Mouse (Mus musculus) liver, embryonic 16.5 days (tissue): ENCODE measurements at regions not wholly inside any gene's neighbourhood (a gene's known extent, or its start where the extent isn't known, plus 50 kb on each side); places are given as distances from the start of the nearest gene placed in this dataset.

ENCODE experiments used
- ATAC-seq: fragments of 200-750 bp; cut with Nextera tagmentation; 2 replicates; pipeline ENCODE4 v1.8.0; 2017; ENCODE audit warnings: low read depth, mild to moderate bottlenecking, moderate number of reproducible peaks, moderate library complexity
- H3K27ac ChIP-seq: fragments of 300-500 bp; sonication (generic); 2 replicates; pipeline ENCODE4 v1.5.1; 2014; ENCODE audit warnings: mild to moderate bottlenecking, low read length
- H3K27me3 ChIP-seq: fragments of 300-500 bp; sonication (generic); 2 replicates; pipeline ENCODE4 v1.6.1; 2014; ENCODE audit warnings: low read depth, low read length, mixed read lengths; ENCODE audit not compliant: control insufficient read depth, insufficient read depth
- H3K36me3 ChIP-seq: fragments of 300-500 bp; sonication (generic); 2 replicates; pipeline ENCODE4 v1.6.1; 2014; ENCODE audit warnings: mild to moderate bottlenecking; ENCODE audit not compliant: control insufficient read depth, insufficient read depth
- H3K4me1 ChIP-seq: fragments of 300-500 bp; sonication (generic); 2 replicates; pipeline ENCODE4 v1.6.1; 2014; ENCODE audit warnings: low read depth, low read length, mixed read lengths; ENCODE audit not compliant: control insufficient read depth
- H3K4me2 ChIP-seq: fragments of 300-500 bp; sonication (generic); 2 replicates; pipeline ENCODE4 v1.6.1; 2014; ENCODE audit warnings: low read depth, low read length, mixed read lengths
- H3K4me3 ChIP-seq: fragments of 300-500 bp; sonication (generic); 2 replicates; pipeline ENCODE4 v1.5.1; 2014; ENCODE audit warnings: low read depth, mild to moderate bottlenecking, low read length
- H3K9ac ChIP-seq: fragments of 300-500 bp; sonication (generic); 2 replicates; pipeline ENCODE4 v1.6.1; 2014; ENCODE audit warnings: low read depth, low read length
- H3K9me3 ChIP-seq: fragments of 300-500 bp; sonication (generic); replicated peaks from 2 replicates; pipeline ENCODE4 v1.6.1; 2016; ENCODE audit warnings: low read length; ENCODE audit not compliant: control insufficient read depth
- WGBS: fragments of 180-500 bp; shearing (Covaris S2); extraction: QIAGEN DNeasy Blood & Tissue Kit; methylation state at CpG from one replicate; pipeline ENCODE4 v1.1.7; 2014; ENCODE audit not compliant: insufficient replicate concordance; 5-methylcytosine and 5-hydroxymethylcytosine counted together

DNA sequence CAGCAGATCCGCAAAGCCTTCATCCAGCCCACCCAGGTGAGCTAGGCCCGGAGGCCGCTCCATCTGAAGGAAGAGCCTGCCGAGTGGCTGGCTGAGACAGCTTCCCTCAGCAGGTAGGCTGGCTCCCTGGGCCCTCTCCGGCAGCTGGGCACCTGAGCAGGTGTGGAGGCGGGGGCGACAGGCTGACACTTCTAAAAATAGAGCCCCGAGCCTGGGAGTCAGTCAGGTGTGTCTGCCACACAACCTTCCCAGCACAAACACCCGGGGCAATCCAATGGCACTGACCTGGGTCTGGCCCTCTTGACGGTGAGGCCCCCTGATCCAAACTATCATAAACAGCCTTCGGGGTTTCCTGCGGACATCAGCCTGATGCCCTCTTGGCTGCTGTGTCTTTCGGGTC, 58.5 kb downstream of the Zfp36l2 start:
- Histone ChIP-seq H3K27ac (0 out of 2 replicates have a peak overlapping the region, but pooled peaks have one; percentile 29), H3K9me3 (no peaks in the 10 kb centered on the region), H3K4me1 (peaks cover 11% of the 10 kb centered on the region), H3K4me3 (no peak overlapping the region), H3K4me2 (no peak overlapping the region), H3K27me3 (no peaks in the 10 kb centered on the region), H3K9ac (no peak overlapping the region), H3K36me3 (no peaks in the 10 kb centered on the region)
- no peak for ATAC-seq
- WGBS, result 75% methylated on average over 13 of the region's 13 CpGs

DNA sequence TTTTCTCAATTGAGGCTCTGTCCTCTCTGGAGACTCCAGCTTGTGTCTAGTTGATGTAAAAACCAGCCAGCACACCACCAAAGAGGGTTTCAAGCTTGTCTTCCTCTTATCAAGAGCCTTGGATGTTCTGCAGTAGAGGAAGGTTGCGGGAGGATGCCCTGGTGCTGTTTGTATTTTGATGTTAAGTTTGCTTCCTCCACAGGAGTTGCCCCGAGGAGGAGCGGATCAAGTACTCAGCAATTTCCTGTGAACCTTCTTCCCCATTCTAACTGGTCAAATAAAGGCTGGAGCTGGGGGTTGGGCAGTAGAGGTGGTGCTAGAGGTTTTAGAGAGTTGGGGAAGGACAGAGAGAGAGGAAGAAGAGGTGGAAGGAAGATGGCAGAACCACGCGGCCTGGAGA, 59.5 kb downstream of the Zfp36l2 start:
- WGBS, result 46% methylated on average over 5 of the region's 5 CpGs
- H3K9ac ChIP-seq, result no peak overlapping the region
- H3K4me1 ChIP-seq, result peaks cover 5% of the 10 kb centered on the region
- H3K4me3 ChIP-seq, result no peak overlapping the region
- ATAC-seq, result no peak
- H3K36me3 ChIP-seq, result no peaks in the 10 kb centered on the region
- H3K27me3 ChIP-seq, result no peaks in the 10 kb centered on the region
- peak overlapping the region; percentile 13; the same call in 1 of the 2 replicates for H3K27ac ChIP-seq
- no peak overlapping the region for H3K4me2 ChIP-seq
- H3K9me3 ChIP-seq, result no peaks in the 10 kb centered on the region

DNA sequence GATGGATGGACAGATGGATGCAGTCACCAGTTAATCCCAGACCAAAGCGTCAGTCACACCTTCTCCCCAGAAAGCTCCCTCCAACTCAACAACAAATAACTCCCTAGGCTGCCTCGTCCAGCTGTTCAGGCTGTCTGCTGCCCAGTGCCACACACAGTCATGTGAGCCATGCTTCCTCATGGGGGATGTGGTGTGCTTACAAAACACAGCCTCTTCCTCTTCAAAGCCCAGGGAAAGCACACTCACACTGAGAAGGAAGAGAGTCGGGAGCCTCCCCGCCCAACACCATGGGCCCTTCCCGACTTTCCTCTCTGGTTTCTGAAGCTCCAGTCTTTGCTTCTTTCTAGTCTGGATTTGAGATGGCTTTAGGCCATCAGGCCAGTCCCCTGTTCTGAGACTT, 61.6 kb downstream of the Zfp36l2 start:
- ATAC-seq, result peak; percentile 41; the same call in 1 of the 2 replicates
- H3K36me3 ChIP-seq, result no peaks in the 10 kb centered on the region
- peaks cover 5% of the 10 kb centered on the region for H3K4me1 ChIP-seq
- H3K27me3 ChIP-seq, result no peaks in the 10 kb centered on the region
- WGBS, result 27% methylated on average over 5 of the region's 5 CpGs
- H3K27ac ChIP-seq, result peak overlapping the region; percentile 57; the same call in 1 of the 2 replicates
- no peak overlapping the region for H3K4me3 ChIP-seq
- H3K9me3 ChIP-seq, result no peaks in the 10 kb centered on the region
- no peak overlapping the region for H3K9ac ChIP-seq
- no peak overlapping the region for H3K4me2 ChIP-seq

DNA sequence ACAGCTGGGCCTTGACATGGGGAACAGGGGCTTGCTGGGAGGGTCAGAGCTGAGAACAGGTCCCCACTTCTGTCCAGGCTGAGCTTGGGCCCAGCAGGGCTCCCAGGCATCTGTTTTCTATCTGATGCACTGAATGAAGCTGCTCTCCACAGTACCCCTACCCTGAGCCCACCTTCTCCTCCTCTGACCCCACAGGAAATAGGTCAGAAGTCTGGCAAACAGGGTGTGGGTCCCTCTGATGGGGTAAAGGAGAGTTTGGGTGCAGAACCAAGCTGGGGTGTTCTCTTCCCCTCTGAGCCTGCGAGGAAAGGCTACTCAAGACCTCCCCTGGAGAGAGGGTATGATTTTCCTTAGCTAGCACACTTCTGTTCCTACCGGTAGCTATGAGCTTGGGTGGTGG, 64.6 kb downstream of the Zfp36l2 start:
- no peak overlapping the region; the same call in 1 of the 2 replicates for H3K27ac ChIP-seq
- ATAC-seq, result no peak
- peaks cover 27% of the 10 kb centered on the region for H3K4me1 ChIP-seq
- H3K36me3 ChIP-seq, result no peaks in the 10 kb centered on the region
- 63% methylated on average over 2 of the region's 2 CpGs for WGBS
- H3K9ac ChIP-seq, result no peak overlapping the region
- no peaks in the 10 kb centered on the region for H3K27me3 ChIP-seq
- no peak overlapping the region for H3K4me3 ChIP-seq
- H3K9me3 ChIP-seq, result no peaks in the 10 kb centered on the region
- no peak overlapping the region for H3K4me2 ChIP-seq

DNA sequence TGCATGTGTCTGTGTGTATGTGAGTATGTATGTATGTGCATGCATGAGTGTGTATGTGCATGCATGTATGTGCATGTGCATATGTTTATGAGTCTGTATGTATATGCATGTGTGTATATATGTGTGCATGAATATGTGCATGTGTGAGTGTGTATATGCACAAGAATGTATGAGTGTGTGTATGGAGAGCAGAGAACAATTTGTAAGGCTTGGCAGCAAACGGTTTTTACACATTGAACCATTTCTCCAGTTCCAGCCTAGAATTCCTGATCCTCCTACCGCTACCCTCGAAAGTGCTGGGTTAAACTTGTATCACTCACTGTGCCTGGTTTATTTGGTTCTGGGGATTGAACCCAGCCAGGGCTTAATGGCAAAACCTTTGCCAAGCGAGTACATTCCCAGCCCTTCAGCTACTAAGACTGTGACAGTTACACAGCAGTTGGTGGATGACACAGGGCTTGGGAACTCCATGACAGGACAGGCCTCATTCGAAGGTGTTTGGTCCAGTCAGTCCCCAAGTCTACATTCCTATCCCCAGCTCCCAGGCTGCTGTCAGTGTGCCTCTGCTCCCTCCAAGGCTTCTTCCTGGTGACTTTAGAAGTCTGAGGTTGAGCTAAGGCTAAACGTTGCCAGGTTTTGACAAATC, 65.1 kb downstream of the Zfp36l2 start:
- no peaks in the 10 kb centered on the region for H3K36me3 ChIP-seq
- WGBS, result 73% methylated on average over 6 of the region's 6 CpGs
- H3K4me2 ChIP-seq, result no peak overlapping the region
- H3K9me3 ChIP-seq, result no peaks in the 10 kb centered on the region
- ATAC-seq, result no peak
- no peak overlapping the region for H3K4me3 ChIP-seq
- H3K9ac ChIP-seq, result no peak overlapping the region
- peaks cover 33% of the 10 kb centered on the region for H3K4me1 ChIP-seq
- H3K27ac ChIP-seq, result no peak overlapping the region
- H3K27me3 ChIP-seq, result no peaks in the 10 kb centered on the region

DNA sequence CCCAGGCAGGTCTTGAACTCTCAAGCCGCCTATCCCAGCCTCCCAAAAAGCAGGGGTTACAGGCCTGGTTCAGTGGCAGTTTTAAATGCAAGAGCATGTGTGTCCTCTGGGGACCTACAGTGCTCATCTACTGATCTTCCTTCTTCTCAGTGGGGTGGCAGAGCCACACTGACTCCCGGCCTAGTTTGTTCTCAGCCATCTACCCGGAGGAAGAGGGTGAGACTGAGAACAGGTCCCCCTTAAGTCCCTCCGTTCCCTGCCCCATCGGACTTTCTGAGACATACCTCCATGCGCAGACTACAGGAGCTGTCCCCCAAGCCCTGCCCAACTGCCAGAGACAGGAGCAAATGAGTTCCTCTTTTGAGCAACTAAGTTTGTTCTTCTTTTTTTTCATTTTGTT, 66.5 kb downstream of the Zfp36l2 start:
- WGBS, result 29% methylated on average over 6 of the region's 6 CpGs
- Histone ChIP-seq H3K36me3 (no peaks in the 10 kb centered on the region), H3K9me3 (no peaks in the 10 kb centered on the region), H3K27ac (peak overlapping the region; percentile 75), H3K4me3 (peak overlapping the region; percentile 28), H3K4me2 (peak overlapping the region; percentile 14; the same call in 1 of the 2 replicates), H3K27me3 (no peaks in the 10 kb centered on the region), H3K4me1 (peaks cover 39% of the 10 kb centered on the region), H3K9ac (peak overlapping the region; percentile 20; the same call in 1 of the 2 replicates)
- no peak for ATAC-seq

DNA sequence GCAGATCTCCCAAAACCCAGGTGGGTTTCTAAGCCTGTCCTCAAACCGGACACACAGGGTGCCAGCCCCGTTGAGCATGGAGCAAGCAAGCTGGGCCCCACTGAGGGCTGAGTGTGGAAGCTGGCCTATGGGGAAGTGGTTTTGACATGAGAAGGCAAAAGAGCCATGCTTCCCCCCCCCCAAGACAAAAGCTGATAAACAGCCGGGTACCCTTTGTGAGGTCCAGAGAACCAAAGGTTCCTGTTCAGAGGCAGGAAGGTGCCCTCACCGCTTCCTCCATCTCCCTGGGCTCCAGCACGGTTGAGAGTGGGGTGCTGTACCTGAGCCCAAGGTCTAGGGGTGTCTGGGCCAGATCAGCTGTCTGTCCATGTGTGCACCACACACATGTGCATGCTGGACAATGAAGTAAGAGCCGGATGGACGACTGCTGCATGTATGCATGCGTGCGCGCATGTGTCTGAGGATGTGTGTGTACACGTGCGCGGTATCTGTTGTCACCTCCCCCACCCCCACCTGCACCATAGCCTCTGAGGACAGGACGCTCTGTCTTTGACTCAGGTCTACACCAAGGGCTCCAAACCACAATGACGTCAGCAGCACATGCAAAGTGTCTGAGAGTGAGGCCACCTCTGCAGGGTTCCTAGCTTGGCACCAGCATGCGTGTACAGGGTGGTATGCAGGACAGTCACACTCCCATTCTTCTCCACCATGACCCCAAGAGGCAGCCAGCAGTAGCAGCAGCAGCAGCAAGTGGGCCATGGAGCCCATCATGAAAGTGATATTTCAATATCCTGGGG, 68.3 kb downstream of the Zfp36l2 start:
- H3K9ac ChIP-seq, result no peak overlapping the region
- no peaks in the 10 kb centered on the region for H3K9me3 ChIP-seq
- peak; percentile 14; the same call in 1 of the 2 replicates for ATAC-seq
- H3K36me3 ChIP-seq, result no peaks in the 10 kb centered on the region
- peak overlapping the region; percentile 79 for H3K27ac ChIP-seq
- no peak overlapping the region; the same call in 1 of the 2 replicates for H3K4me2 ChIP-seq
- no peaks in the 10 kb centered on the region for H3K27me3 ChIP-seq
- peaks cover 56% of the 10 kb centered on the region for H3K4me1 ChIP-seq
- no peak overlapping the region for H3K4me3 ChIP-seq
- WGBS, result 34% methylated on average over 16 of the region's 16 CpGs

DNA sequence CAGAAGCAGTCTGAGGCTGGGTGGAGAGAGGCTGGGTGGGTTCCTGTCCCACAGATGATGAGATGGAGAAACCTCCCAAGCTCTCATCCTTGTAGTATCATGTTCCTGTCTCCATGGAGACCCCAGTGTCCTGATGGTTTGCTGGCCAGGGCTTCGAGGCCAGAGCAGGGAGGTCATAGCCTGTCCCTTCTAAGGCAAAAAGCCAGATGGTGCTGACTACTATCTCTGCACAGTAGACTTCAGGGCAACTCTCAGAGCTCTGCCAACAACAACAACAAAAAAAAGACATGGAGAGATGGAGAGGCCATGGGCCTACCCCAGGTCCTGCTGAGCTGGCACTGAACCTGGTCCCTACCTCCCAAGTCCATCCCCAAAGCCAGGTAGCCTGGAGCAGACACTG, 69.0 kb downstream of the Zfp36l2 start:
- no peak overlapping the region for H3K4me3 ChIP-seq
- H3K36me3 ChIP-seq, result no peaks in the 10 kb centered on the region
- H3K27me3 ChIP-seq, result no peaks in the 10 kb centered on the region
- no peak overlapping the region for H3K4me2 ChIP-seq
- peak overlapping the region; percentile 43; the same call in 1 of the 2 replicates for H3K9ac ChIP-seq
- no peak for ATAC-seq
- peak overlapping the region; percentile 79 for H3K27ac ChIP-seq
- WGBS, result 53% methylated on average over 1 of the region's 1 CpGs
- peaks cover 62% of the 10 kb centered on the region for H3K4me1 ChIP-seq
- H3K9me3 ChIP-seq, result no peaks in the 10 kb centered on the region

DNA sequence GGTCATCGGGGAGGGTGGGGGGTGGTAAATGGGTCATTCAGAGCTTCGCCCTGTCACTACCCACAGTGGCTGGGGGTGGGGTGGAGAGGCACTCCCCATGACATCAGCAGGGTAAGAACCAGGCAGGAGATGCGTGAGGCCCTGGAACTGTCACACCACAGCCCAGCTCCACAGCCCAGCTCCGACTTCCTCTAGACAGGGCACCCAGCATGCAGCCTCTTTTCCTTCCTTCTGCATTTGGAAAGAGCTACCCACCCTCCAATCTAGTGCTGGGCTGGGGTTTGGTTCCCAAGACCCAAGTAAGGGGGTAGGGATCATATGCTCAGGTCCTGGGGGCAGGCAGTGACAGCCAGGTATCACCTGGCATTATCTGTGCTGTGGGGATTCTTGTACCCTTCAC, 69.5 kb downstream of the Zfp36l2 start:
- Histone ChIP-seq H3K9ac (peak overlapping the region; percentile 43; the same call in 1 of the 2 replicates), H3K36me3 (no peaks in the 10 kb centered on the region), H3K4me2 (no peak overlapping the region), H3K4me3 (no peak overlapping the region), H3K4me1 (peaks cover 67% of the 10 kb centered on the region), H3K27me3 (no peaks in the 10 kb centered on the region), H3K9me3 (no peaks in the 10 kb centered on the region), H3K27ac (peak overlapping the region; percentile 79)
- 31% methylated on average over 4 of the region's 4 CpGs for WGBS
- ATAC-seq, result peak; percentile 49
